Mouse (Mus musculus) Muller cell, postnatal 12 days (primary cell): Measurements from ENCODE around the gene Sdc1.

Experiments used
- DNase-seq: peaks from one replicate; pipeline ENCODE4 v3.0.0-alpha.2; 2015; ENCODE audit errors: inconsistent ontology term

The Sdc1 gene

DNA sequence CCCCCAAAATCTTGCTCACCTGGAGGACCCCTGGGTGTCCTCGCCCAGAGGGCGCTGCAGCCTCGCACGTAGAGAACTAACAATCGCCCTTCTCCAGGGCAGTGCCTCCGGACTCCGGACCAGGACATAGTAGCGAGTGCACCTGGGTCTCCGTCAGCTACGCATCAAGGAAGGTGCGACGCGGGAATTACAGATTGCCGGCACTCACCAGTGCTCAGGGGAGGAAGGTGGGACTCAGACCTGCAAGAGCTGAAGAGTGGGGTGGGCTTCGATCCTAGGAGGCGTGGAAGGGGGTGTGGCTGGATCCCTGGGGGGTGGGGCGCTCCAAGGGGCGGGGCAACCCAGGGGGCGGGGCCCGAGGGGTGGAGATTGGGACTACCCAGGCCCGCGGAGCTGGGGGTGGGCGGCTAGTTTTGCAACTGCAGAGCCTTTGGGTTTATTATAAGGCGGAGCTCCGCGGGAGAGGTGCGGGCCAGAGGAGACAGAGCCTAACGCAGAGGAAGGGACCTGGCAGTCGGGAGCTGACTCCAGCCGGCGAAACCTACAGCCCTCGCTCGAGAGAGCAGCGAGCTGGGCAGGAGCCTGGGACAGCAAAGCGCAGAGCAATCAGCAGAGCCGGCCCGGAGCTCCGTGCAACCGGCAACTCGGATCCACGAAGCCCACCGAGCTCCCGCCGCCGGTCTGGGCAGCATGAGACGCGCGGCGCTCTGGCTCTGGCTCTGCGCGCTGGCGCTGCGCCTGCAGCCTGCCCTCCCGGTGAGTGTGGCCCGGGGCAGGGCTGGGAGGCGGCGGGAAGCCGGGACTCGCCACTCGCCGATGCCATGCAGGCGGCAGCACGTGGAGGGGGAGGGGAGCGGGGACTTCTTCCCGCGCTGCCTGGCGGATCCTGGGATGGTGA is at the start of gene Sdc1:
TSS of gene Sdc1 (plus strand) at position 378 of the 898 bp plus-strand sequence.
- DNase-seq, result peak; percentile 88

DNA sequence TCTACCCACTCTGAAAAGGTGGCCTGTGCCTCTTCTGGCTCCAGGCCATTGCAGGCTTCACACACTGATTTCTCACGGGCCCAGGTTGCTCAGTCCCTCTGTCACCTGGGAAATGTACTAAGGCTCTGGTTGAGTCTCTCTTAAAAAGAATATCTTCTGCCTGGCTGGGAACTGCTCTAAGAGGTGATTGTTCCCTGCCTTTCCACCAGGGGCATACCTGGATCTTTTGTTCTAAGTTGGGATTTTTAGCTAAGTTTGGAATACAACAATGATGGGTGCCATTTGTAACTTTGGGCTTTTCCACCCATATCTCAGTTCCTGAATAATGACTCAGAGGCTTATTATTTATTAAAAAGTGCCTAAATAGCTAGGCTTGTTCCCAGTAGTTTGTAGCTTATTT is 44.2 kb upstream of the Sdc1 start:
- no peak for DNase-seq

DNA sequence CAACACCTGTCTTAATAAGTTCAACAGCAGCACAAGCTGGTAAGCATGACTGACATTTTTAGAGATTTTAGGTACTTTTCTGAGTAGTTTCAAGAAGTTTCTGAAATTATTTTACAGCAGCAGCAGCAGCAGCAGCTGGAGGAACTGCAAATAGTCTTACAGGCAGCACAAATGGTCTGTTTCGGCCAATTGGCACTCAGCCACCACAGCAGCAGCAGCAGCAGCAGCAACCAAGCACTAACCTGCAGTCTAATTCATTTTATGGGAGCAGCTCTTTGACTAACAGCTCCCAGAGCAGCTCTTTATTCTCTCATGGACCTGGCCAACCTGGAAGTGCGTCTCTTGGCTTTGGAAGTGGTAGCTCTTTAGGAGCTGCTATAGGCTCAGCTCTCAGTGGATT is 42.4 kb upstream of the Sdc1 start:
- no peak for DNase-seq

DNA sequence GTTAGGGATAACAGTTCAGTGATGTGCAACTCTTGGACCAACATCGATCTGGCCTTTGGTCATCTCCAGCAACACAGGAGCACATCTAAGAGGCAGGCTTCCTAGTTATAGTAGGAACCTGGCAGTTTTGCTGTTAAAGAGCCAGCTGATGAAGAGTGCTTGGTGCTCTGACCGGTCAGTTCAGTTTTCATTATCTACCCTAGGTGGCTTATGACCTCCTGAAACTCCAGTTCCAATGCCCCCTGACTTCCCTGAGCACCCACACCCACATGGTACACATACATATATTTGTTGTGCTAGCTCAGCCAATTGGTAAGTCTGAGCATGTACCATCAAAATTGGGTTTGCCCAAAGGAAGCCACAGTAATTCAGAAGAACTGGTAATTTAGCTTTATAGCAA is 17.5 kb upstream of the Sdc1 start:
- DNase-seq, result no peak

DNA sequence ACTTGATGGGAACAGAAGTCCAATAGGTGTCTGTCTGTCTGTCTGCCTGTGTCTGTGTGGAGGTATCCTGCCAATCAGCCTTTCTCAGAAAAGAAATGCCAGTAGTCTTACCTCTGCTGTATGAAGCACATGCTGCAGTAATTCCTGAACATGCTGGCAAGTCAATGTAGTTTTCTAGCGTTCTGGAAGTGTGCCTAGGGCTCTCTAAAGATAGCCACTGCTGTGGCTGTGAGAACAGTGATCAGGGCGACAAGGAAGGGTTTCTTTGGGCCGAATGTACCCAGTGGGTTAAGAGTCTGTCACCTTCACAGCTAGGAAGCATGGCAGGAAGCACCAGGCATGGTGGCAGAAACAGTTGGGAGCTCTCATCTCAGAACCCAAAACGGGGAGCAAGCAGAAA is 17.0 kb upstream of the Sdc1 start:
- DNase-seq, result no peak

DNA sequence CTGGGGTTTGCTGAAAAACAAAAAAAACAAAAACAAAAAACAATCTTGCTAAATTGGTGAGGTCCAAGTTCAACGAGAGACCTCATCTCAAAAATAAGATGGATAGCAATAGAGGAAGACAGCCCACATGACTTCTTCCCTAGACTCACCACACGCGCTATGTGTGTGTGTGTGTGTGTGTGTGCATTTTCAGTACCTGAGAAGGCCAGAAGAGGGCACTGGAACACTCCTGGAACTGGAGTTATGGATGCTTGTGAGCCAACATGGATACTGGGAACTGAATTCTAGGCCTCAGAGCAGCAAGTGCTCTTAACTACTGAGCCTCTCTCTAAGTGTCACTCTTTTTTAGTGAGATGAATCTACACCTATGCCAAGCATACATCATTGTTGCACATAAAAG is 13.1 kb upstream of the Sdc1 start:
- DNase-seq, result no peak

DNA sequence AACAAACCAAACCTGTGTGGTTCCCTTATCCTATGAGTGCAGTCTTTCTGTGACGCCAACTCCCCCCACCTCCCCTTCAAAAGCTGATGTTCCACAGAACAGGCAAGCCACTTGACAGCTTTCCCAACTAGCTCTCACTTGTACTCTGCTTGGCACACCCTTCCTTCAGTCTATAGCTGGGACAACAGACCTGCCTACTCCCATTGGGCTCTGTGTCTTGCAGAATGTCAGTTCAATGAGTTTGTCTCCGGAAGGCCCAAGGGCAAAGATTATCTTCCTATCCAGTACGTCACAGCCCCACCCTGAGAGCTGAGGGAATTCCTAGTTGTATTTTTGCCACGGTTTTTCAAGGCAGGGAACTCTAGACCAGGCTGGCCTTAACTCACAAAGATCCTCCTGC is 12.0 kb upstream of the Sdc1 start:
- DNase-seq, result no peak

DNA sequence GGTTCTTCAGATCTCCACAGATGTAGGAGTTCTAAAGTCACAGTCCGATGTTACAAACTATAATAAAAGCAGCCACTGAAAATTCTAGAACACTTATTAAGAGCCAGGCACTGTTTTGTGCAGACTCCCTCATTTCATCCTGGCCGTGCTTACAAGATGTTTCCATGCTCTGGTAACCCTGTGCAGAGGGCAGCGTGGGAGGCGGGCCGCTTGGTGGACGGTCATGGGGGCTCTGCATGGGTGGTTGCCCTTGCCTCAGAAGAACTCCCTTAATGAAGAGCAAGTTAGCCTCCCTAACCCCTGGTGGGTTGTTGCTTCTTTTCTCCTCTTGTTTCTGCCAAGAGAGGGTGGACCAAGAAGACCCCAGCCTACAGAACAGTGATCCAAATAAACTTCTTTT is 11.3 kb upstream of the Sdc1 start:
- no peak for DNase-seq

DNA sequence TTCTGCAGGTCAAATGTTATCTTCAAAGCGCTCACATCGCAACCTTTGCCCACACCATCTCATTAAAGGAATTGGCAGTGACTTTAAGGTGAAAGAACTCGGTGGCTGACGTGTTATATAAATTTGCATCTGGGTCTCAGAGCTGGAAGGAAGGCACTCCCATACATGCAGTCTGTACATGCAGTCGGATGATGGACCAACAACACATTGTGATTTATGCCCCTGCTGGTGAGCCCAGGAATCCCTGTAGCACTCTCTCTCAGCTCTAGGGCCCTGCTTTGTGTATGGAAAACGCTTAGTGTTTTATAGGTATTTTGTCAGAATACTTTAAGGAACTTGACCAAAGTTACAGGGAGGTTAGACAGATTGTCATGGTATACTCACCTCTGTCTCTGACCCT is 10.6 kb upstream of the Sdc1 start:
- DNase-seq, result no peak

DNA sequence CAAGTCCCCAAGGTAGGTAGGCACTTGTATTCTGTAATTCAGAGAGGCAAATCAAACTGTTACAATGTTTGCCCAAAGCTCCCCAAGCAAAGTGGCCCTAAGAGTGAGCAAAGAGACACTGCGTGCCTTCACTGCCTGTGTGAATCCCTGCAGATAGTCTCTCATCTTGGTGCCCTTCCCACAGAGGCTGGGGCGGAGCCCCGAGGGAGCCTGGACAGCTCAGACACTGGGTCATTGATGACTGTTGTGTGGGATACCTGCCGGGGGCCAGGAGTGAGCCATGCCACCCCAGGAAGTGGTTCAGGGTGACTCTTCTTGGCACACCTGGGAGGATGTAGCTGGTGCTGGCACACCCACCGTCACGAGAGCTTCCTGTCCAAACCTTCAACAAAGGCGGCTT is 10.1 kb upstream of the Sdc1 start:
- no peak for DNase-seq

DNA sequence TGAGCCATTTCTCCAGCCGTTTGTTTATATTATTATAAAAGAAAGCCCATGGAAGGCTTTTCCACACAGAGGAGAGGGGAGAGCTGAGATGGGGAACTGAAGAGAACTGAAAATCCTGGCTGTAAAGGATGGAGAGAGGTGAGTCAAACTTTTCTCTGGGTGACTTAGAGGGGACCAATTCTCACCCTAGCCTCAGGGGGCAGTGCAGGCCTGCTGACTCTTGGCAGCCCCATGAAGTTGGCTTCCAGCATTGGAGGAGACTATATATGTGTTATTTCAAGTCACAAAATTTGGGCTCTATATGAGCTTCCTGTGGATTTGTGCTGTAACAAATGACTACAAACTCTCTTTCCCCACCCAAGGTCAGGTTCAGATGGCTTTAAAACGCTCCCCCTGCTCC is 8.5 kb upstream of the Sdc1 start:
- no peak for DNase-seq

DNA sequence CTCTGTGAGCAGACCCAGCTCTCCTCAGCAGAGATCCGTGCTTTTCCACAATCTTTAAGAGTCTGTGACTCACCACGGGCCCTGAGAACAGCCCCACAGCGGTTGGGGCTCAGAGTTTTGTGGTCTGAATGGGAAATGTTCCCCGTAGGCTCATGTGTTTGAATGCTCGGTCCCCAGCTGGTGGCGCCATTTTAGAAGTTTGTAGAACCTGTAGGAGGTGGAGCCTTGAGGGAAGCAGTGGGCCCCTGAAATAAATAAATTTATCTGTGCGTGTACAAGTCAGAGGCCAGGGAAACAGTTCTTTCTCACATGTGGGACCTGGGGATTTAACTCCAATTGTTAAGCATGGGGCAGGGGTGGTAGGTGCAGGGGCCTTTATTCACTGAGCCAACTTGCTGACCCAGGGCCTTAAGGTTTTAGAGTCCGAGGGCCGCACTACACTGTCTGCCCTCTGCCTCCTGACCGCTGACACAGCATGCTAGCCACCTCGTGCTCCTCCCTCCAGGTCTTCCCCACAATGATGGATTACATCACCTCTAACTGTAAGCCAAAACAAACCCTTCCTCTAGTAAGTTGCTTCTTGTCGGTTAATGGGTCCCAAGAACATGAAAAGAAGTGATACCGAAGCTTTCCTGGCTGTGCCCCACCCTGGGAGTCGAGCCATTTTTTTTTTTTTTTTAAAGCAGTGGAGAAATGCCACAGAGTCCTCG is 6.7 kb upstream of the Sdc1 start:
- no peak for DNase-seq

DNA sequence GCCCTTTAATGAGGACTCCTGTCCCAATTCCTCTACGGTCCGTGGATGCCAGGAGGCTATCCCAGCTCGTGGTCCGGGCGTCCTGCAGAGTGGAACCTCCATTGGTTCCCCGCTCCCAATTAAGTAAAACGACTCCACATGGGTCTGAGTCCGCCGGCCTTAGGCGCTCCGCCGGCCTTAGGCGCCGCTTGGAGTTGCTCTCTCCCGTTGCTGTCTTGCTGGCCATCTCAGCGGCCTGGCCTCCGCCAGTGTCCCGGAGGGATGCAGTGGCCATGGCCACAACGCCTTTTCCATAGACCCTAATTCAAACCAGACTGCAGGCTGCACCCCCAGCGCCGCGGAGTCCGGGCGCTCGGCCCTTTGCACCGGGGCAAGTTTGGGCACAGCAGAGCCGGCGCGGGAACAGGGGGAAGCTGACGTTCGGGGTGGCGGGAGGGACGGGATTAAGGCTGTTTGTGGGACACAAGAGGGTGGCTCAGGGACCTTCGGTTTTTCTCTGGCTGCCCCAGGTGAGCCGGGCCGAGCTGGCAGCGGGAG is 789 bp downstream of the Sdc1 start:
- DNase-seq, result no peak

DNA sequence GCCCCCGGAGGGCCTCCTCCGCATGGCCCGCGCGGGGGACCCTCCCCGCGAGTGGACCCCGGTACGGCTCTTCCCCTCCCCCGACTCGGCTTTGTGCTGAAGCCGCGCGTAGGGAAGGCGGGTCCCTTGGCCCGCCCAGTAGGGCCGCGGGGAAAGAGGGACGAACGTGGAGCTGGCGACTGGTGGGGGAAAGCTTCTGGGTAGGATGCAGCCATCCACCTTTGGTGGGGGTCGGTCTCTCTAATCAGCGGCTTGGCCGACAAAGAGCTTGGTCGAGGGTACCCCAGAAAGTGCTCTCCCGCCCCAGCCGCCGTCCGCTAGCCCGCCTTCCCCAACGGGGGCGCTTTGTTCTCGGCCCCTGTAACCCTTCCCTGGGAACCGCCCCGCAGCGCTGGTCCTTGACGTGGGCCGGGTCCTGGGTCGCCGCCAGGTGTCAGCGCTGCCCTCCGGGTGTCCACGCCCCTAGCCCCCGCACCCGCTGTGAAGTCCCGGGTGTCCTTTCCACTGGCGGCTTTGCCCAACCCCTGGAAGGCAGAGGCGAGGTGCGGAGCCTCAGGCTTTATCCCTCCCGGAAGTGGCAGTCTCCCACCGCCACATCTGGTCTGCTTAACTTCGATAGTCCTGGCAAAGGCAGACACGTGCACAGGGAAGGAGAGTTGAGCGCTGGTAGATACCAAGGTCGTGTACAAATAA is 1.5 kb downstream of the Sdc1 start:
- peak; percentile 69 for DNase-seq

DNA sequence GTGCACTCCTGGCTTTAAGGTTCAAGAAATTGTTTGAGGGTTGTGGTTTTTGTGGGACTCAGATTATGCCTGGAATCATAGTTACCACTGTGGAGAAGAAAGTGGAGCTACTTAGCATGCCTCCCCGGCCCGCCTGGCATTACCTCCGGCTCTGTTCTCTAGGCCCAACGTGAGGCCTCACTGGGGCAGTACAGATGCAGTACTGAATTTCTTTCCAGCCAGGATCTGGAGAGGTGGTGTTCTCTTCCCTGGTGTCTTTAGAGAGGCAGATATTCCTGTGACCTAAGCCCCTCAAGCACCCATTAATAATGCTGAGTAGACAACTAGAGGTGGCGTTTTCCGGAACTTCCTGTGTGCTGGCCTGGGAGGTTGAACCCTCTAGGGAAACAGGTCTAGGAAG is 2.2 kb downstream of the Sdc1 start:
- peak; percentile 35 for DNase-seq

DNA sequence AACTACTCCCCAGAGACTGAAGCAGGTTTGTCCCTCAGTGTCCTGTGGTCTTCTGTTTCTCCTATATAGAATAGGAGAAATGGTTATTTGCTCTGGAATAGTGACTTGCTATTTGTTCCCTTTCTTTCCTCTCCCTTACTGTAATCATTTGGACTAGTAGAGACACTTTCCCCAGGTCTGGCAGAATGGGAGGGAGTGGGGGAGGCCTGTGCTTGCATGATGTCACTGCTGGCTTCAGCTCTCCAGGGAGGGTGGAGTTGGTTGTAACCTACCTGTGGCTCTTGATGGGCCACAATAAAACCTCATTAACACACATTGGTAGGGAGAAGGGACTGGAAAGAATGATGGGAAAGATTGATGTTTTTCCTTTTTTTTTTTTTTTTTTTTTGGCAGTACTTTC is 3.1 kb downstream of the Sdc1 start:
- no peak for DNase-seq

DNA sequence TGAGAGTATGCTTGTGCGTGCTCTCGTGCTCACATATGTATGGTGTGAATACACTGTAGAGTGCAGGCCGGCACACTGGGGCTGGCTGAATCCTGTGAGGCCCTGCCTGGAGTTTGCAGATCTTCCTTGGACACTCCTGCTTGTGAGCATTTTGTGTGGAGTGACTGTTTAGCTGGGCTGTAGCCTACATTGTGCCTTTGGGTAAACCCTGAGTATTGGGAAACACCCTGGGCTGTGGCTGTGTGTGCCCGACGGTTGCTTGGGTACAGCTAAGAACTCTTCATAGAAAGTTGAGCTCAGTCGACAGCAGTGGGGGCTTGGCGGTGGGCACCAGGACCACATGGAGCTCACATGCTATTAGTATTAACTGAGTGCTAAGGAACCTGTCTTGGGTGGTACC is 5.1 kb downstream of the Sdc1 start:
- DNase-seq, result no peak

DNA sequence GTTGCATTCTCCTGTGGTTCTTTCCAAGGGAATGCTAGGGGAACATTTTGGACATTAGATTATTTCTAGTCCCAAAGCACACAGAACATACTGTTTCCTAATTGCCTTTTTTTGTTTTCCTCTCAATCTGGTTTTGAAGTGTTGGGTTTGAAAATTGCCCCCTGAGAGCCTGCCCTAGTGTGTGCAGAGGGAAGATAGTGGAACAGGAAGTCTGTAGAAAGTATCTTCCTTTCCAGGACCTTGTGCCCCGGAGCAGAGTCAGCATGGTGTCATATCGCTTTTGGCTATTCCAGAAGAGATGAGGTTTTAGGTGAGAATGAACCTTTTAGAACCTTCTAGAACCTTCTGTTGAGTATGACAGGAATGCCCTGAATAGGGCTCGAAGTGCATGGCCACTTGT is 5.6 kb downstream of the Sdc1 start:
- no peak for DNase-seq

DNA sequence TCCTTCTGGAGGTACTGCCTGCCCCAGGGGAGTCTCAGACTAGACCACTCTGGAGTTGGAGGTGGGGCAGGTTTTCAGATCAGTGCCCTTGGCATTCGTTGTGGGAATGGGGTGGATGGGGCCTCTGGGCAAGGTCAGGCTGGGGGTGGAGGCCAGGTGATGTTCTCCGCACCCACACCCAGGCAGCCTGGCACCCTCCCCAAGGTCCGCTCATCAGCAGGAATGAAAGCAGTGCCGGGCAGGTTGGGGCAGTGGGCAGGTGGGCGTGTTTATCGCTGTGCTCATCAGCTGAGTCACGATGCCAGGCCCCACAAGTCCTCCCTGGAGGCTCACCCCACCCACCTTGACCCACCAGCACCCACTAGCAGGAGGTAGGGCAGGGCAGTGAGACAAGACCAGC is 7.0 kb downstream of the Sdc1 start:
- no peak for DNase-seq

DNA sequence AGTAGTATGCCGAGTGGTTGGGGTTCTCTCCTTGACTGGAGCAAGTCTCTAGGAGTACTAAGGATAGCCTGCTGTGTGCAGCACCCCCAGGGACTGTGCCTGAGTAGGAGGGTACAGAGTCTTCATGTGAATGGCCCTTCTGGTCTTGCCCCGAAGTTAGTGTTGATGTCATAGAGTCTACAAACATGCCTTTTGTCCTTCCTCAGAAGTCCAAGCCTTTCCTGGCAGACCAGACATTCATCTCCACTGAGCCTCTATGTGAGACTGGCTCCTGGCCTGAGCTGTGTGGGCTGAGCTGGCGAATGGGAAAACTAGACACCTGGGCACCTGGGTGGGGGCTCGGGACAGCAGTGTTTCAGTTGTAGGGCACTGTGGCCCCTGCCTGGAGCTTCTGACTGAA is 8.7 kb downstream of the Sdc1 start:
- DNase-seq, result no peak

DNA sequence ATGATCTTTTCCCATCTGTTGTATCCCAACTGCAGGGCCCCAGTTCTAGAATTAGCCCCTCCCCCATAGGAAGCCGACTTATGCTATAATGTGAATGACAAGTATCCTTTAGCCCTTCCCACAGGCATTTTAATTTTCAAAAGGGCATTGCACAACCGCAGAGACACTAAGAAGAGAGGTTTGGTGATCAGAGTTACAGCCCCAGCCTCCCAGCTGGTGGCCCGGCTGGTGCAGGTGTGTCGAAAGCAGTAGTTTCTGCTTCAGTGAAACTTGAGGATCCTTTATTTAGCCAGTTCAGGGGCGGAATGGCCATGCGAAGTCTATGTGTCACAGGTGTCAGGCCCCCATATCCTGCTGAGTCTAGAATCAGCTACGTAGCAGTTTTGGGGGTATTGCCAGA is 10.0 kb downstream of the Sdc1 start:
- no peak for DNase-seq

DNA sequence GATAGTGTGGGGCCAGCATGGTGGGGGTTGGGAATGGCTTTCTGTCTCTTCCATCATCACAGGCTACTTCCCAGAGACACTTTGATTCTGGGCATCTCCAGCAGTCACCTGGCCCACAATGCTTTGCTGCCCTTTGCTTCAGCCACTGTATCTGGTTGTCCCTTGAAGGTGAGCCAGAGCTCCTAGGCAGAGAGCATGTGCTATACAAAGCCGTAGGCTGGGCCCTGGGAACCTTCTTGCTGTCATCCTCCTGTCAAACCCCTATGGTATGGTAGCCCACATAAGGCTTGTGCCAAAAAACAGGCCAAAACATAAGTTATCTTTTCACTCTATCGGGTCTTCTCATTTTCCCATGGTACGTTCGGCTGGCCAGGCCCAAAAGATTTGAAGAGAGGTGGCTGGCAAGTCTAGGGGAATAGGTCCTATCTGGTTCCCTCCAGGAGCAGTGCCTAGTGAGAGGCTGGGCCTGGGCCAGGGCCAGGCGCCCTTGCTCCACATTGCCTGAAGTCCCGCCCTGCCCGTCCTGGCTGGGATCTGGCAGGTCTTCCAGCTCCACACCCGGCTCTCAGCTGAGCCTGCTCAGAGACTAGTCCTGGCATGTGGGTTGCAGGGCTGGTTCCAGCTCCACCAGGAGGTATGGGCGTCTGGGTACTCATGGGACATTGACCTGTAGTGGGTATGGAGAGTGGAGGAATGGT is 10.7 kb downstream of the Sdc1 start:
- DNase-seq, result peak; percentile 58
